Mouse (Mus musculus): ENCODE measurements at regions not wholly inside any gene's neighbourhood (a gene's known extent, or its start where the extent isn't known, plus 50 kb on each side); places are given as distances from the start of the nearest gene placed in this dataset.

GRCm38 (mm10) chr15:37097426-37097825, 89.9 kb upstream of the Zfp706 start:
- no peak for TF ChIP-seq CTCF (IDR thresholded peaks at IDR 0.05; ENCODE audit: insufficient read depth, low read depth, low read length)
- no peak for TF ChIP-seq POLR2A (IDR thresholded peaks at IDR 0.05; ENCODE audit: insufficient read depth, low read depth, low read length)

Measured in olfactory bulb, adult 2 months (tissue).